Mouse (Mus musculus): ENCODE measurements around the gene Ctdspl.

DNA sequence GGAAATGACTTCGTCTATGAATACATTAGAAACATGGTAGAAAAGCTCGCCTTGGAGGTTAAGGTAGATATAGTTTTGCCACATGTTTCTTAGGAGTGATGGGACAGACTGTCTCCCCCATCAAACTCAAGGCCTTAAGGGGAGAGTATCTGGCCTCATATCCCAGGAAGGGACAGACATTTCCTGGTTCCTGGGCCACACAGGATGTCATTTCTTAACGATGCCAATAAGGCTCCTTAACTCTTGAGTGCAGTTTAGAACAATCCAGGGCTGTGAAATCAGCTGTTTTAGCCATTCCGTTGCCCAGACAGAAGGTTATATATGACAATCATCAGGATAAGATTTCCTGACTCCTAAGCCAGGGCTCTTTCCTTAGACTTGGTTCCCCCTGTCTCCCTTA, 104.8 kb downstream of the Ctdspl start:
- no peak for TF ChIP-seq CTCF (conservative IDR thresholded peaks at IDR 0.05; ENCODE audit: low read length)
- no peak for TF ChIP-seq NANOG (IDR thresholded peaks at IDR 0.05; ENCODE audit: borderline replicate concordance, low read length)
- TF ChIP-seq POU5F1 (IDR thresholded peaks at IDR 0.05; ENCODE audit: borderline replicate concordance, low read length), result no peak

Data from E14TG2a.4 (cell line).